Mouse (Mus musculus) neural tube, embryonic 12.5 days (tissue): ENCODE measurements at regions not wholly inside any gene's neighbourhood (a gene's known extent, or its start where the extent isn't known, plus 50 kb on each side); places are given as distances from the start of the nearest gene placed in this dataset.

Experiments used
- ATAC-seq: fragments of 200-750 bp; cut with Nextera tagmentation; 2 replicates; pipeline ENCODE4 v1.8.0; 2017; ENCODE audit warnings: low read depth, mild to moderate bottlenecking, moderate TSS enrichment, moderate library complexity; ENCODE audit not compliant: low FRiP score
- H3K27ac ChIP-seq: fragments of 300-500 bp; sonication (generic); 2 replicates; pipeline ENCODE4 v1.5.1; 2016
- H3K27me3 ChIP-seq: fragments of 300-500 bp; sonication (generic); replicated peaks from 2 replicates; pipeline ENCODE4 v1.6.1; 2016; ENCODE audit warnings: mild to moderate bottlenecking
- H3K36me3 ChIP-seq: fragments of 300-500 bp; sonication (generic); 2 replicates; pipeline ENCODE4 v1.6.1; 2016; ENCODE audit warnings: mild to moderate bottlenecking
- H3K4me1 ChIP-seq: fragments of 300-500 bp; sonication (generic); 2 replicates; pipeline ENCODE4 v1.6.1; 2016
- H3K4me2 ChIP-seq: fragments of 300-500 bp; sonication (generic); replicated peaks from 2 replicates; pipeline ENCODE4 v1.6.1; 2016; ENCODE audit warnings: mild to moderate bottlenecking
- H3K4me3 ChIP-seq: fragments of 300-500 bp; sonication (generic); 2 replicates; pipeline ENCODE4 v1.5.1; 2016
- H3K9ac ChIP-seq: fragments of 300-500 bp; sonication (generic); 2 replicates; pipeline ENCODE4 v1.6.1; 2016; ENCODE audit warnings: mild to moderate bottlenecking
- H3K9me3 ChIP-seq: fragments of 300-500 bp; sonication (generic); 2 replicates; pipeline ENCODE4 v1.6.1; 2016; ENCODE audit warnings: mild to moderate bottlenecking
- WGBS: fragments of 180-500 bp; shearing (Covaris S2); methylation state at CpG from one replicate; pipeline ENCODE4 v1.1.7; 2016; 5-methylcytosine and 5-hydroxymethylcytosine counted together

- no peaks in the 10 kb centered on the region for H3K9me3 ChIP-seq
- no peaks in the 10 kb centered on the region for H3K36me3 ChIP-seq
- no peak overlapping the region for H3K4me2 ChIP-seq
- no peak for ATAC-seq
- no peak overlapping the region for H3K9ac ChIP-seq
- H3K4me1 ChIP-seq, result no peaks in the 10 kb centered on the region
- WGBS, result 84% methylated on average over 5 of the region's 5 CpGs
- H3K27me3 ChIP-seq, result no peaks in the 10 kb centered on the region
- H3K4me3 ChIP-seq, result no peak overlapping the region
- no peak overlapping the region for H3K27ac ChIP-seq
Measured at GRCm38 (mm10) chr7:71873817-71874216, 432.6 kb downstream of the Mctp2 start.

- H3K36me3 ChIP-seq, result no peaks in the 10 kb centered on the region
- H3K4me1 ChIP-seq, result no peaks in the 10 kb centered on the region
- no peaks in the 10 kb centered on the region for H3K9me3 ChIP-seq
- ATAC-seq, result no peak
- no peak overlapping the region for H3K27ac ChIP-seq
- H3K27me3 ChIP-seq, result no peaks in the 10 kb centered on the region
- H3K4me3 ChIP-seq, result no peak overlapping the region
- H3K4me2 ChIP-seq, result no peak overlapping the region
- H3K9ac ChIP-seq, result no peak overlapping the region
- 80% methylated on average over 6 of the region's 6 CpGs for WGBS
Measured at GRCm38 (mm10) chr7:71872912-71873311, 433.5 kb downstream of the Mctp2 start.

- no peaks in the 10 kb centered on the region for H3K27me3 ChIP-seq
- no peaks in the 10 kb centered on the region for H3K9me3 ChIP-seq
- peaks cover 7% of the 10 kb centered on the region for H3K4me1 ChIP-seq
- 0 out of 2 replicates have a peak, but pooled peaks have one; percentile 58 for ATAC-seq
- H3K36me3 ChIP-seq, result no peaks in the 10 kb centered on the region
- H3K4me2 ChIP-seq, result no peak overlapping the region
- no peak overlapping the region for H3K9ac ChIP-seq
- no peak overlapping the region for H3K27ac ChIP-seq
- WGBS, result 14% methylated on average over 3 of the region's 3 CpGs
- H3K4me3 ChIP-seq, result no peak overlapping the region
Measured at GRCm38 (mm10) chr7:71867090-71867489, 439.3 kb downstream of the Mctp2 start.

- H3K9ac ChIP-seq, result no peak overlapping the region
- WGBS, result 34% methylated on average over 15 of the region's 15 CpGs
- no peaks in the 10 kb centered on the region for H3K36me3 ChIP-seq
- ATAC-seq, result no peak
- H3K9me3 ChIP-seq, result no peaks in the 10 kb centered on the region
- H3K27me3 ChIP-seq, result no peaks in the 10 kb centered on the region
- 0 out of 2 replicates have a peak overlapping the region, but pooled peaks have one; percentile 10 for H3K4me2 ChIP-seq
- H3K4me1 ChIP-seq, result peaks cover 7% of the 10 kb centered on the region
- no peak overlapping the region for H3K4me3 ChIP-seq
- no peak overlapping the region for H3K27ac ChIP-seq
Measured at GRCm38 (mm10) chr7:71865371-71866166, 440.8 kb downstream of the Mctp2 start.

GRCm38 (mm10) chr7:71852864-71853263, 453.5 kb downstream of the Mctp2 start:
- no peak for ATAC-seq
- Histone ChIP-seq H3K36me3 (no peaks in the 10 kb centered on the region), H3K9me3 (no peaks in the 10 kb centered on the region), H3K4me3 (no peak overlapping the region), H3K27ac (no peak overlapping the region), H3K27me3 (no peaks in the 10 kb centered on the region), H3K9ac (no peak overlapping the region), H3K4me1 (no peaks in the 10 kb centered on the region), H3K4me2 (no peak overlapping the region)
- 91% methylated on average over 3 of the region's 3 CpGs for WGBS

GRCm38 (mm10) chr7:71849174-71849573, 457.2 kb downstream of the Mctp2 start:
- Histone ChIP-seq H3K36me3 (no peaks in the 10 kb centered on the region), H3K9ac (no peak overlapping the region), H3K27me3 (no peaks in the 10 kb centered on the region), H3K9me3 (no peaks in the 10 kb centered on the region), H3K27ac (no peak overlapping the region), H3K4me3 (no peak overlapping the region), H3K4me1 (no peaks in the 10 kb centered on the region), H3K4me2 (no peak overlapping the region)
- 80% methylated on average over 6 of the region's 6 CpGs for WGBS
- ATAC-seq, result no peak

GRCm38 (mm10) chr7:71837845-71838244, 468.6 kb downstream of the Mctp2 start:
- no peak overlapping the region for H3K4me2 ChIP-seq
- no peaks in the 10 kb centered on the region for H3K9me3 ChIP-seq
- no peak overlapping the region for H3K4me3 ChIP-seq
- H3K27me3 ChIP-seq, result no peaks in the 10 kb centered on the region
- no peak for ATAC-seq
- H3K27ac ChIP-seq, result no peak overlapping the region
- H3K9ac ChIP-seq, result no peak overlapping the region
- no peaks in the 10 kb centered on the region for H3K36me3 ChIP-seq
- 0 out of 2 replicates have a peak, but pooled peaks cover 3% of the 10 kb centered on the region for H3K4me1 ChIP-seq
- WGBS, result 84% methylated on average over 6 of the region's 6 CpGs

GRCm38 (mm10) chr7:71831790-71832525, 474.4 kb downstream of the Mctp2 start:
- Histone ChIP-seq H3K36me3 (no peaks in the 10 kb centered on the region), H3K4me2 (no peak overlapping the region), H3K9ac (no peak overlapping the region), H3K27ac (no peak overlapping the region), H3K9me3 (no peaks in the 10 kb centered on the region), H3K4me3 (no peak overlapping the region), H3K27me3 (no peaks in the 10 kb centered on the region), H3K4me1 (no peaks in the 10 kb centered on the region)
- WGBS, result 80% methylated on average over 3 of the region's 3 CpGs
- no peak for ATAC-seq

- 16% methylated on average over 6 of the region's 6 CpGs for WGBS
Measured at GRCm38 (mm10) chr7:71829567-71829966, 476.8 kb downstream of the Mctp2 start.

GRCm38 (mm10) chr7:71816138-71816537, 464.9 kb upstream of the Gm10295 start:
- 83% methylated on average over 11 of the region's 11 CpGs for WGBS
- Histone ChIP-seq H3K36me3 (no peaks in the 10 kb centered on the region), H3K9ac (no peak overlapping the region), H3K4me3 (no peak overlapping the region), H3K27ac (no peak overlapping the region), H3K9me3 (no peaks in the 10 kb centered on the region), H3K4me2 (no peak overlapping the region), H3K4me1 (no peaks in the 10 kb centered on the region), H3K27me3 (no peaks in the 10 kb centered on the region)
- ATAC-seq, result no peak

More at GRCm38 (mm10) chr7:71829567-71829966, 476.8 kb downstream of the Mctp2 start:
- Histone ChIP-seq H3K36me3 (no peaks in the 10 kb centered on the region), H3K27ac (no peak overlapping the region), H3K9me3 (no peaks in the 10 kb centered on the region), H3K4me2 (no peak overlapping the region), H3K4me3 (no peak overlapping the region), H3K4me1 (no peaks in the 10 kb centered on the region), H3K9ac (no peak overlapping the region), H3K27me3 (no peaks in the 10 kb centered on the region)
- no peak for ATAC-seq

- no peak overlapping the region for H3K9ac ChIP-seq
- no peak overlapping the region for H3K4me3 ChIP-seq
- H3K27ac ChIP-seq, result no peak overlapping the region
- H3K4me2 ChIP-seq, result no peak overlapping the region
- H3K36me3 ChIP-seq, result no peaks in the 10 kb centered on the region
- H3K9me3 ChIP-seq, result no peaks in the 10 kb centered on the region
- ATAC-seq, result no peak
- H3K4me1 ChIP-seq, result no peaks in the 10 kb centered on the region
- H3K27me3 ChIP-seq, result no peaks in the 10 kb centered on the region
- WGBS, result 46% methylated on average over 7 of the region's 7 CpGs
Measured at GRCm38 (mm10) chr7:71794201-71794600, 442.9 kb upstream of the Gm10295 start.

GRCm38 (mm10) chr7:71788401-71788800, 437.1 kb upstream of the Gm10295 start:
- no peak for ATAC-seq
- Histone ChIP-seq H3K36me3 (no peaks in the 10 kb centered on the region), H3K9me3 (no peaks in the 10 kb centered on the region), H3K4me2 (no peak overlapping the region), H3K4me3 (no peak overlapping the region), H3K4me1 (no peaks in the 10 kb centered on the region), H3K27ac (no peak overlapping the region), H3K9ac (no peak overlapping the region), H3K27me3 (no peaks in the 10 kb centered on the region)
